Comparison of ENCODE assay signal across 9 mouse cellular contexts in the genomic region with DNA sequence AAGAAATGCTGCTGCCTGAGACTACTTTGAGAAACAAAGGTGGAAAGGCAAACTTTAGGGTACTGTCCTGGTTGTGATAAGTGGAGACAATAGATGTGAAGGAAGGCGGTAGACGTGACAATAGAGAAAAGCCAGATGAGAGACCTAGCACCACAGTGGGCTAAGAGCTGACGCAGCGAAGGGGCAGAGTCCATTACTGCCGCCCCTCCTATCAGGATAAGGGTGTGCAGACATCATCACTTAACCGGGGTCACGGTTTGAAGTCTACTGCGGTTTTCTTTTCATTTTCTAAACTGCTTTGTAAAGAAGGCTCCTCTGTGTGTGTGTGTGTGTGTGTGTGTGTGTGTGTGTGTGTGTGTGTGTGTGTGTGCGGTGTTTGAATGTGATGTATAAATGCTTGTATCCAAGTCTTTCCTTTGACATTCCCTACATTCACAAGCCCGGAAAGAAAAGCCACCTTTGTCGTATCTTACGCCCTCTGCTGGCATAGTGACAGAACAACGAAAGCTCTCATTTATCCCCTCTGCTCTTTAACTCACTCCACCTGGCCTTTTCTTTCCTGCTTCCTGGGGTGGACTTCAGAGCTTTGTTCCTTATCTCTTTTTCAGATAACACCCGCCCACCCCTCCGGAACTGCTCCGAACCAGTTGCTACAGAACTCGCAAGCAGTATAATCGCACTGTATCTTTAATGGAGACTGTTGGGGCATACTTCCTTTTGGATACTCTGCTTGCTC. TPM values are rescaled to one million over a fixed set of nuclear protein-coding genes. Genes with fewer than 3 reads are reported as not detected.
A peak's percentile ranks its signal among the peaks of the same experiment; 100 is the strongest.
DNase-seq lines count a peak whose midpoint lies in the region; ATAC-seq and TF ChIP-seq lines count a peak whose summit lies in the region.
"Had no signal": no experiment of that assay in that cellular context is flagged by ENCODE, and none has a peak within 500 bp of the region (broad histone marks: within the 10 kb centered on the region; RNA-seq: fewer than 3 reads in every experiment).

No protein-coding gene starts in this region.

- H3K27me3 ChIP-seq in neural tube, embryonic 15.5 days (replicated peaks): 0 out of 2 replicates have a peak, but pooled peaks cover 3% of the 10 kb centered on the region
- no peaks in the 10 kb centered on the region for H3K27me3 ChIP-seq in lung, embryonic 14.5 days (ENCODE audit: insufficient read depth, low read length)

- H3K4me2 ChIP-seq in neural tube, embryonic 15.5 days: no peak overlapping the region
- no peak overlapping the region for H3K4me2 ChIP-seq in lung, embryonic 14.5 days

- TF ChIP-seq CTCF in lung, embryonic 14.5 days (IDR thresholded peaks at IDR 0.05; ENCODE audit: low read depth): peak; percentile 43

- DNase-seq in cerebellum, adult 8-10 months: peak; percentile 2
- DNase-seq in cerebellum, adult 11-12 months: no peak
- DNase-seq in neural tube, embryonic 10.5 days (ENCODE audit: extremely low spot score, low spot score): peak; percentile 15
- DNase-seq in heart, postnatal 4 days: peak; percentile 25
- peak; percentile 52 for DNase-seq in lung, embryonic 14.5 days
- DNase-seq in adipocyte (ENCODE audit: low spot score): no peak
- no peak for DNase-seq in Muller cell, postnatal 12 days (ENCODE audit: inconsistent ontology term)

- 52% methylated on average over 18 of the region's 18 CpGs for WGBS in neural tube, embryonic 15.5 days
- 37% methylated on average over 17 of the region's 18 CpGs for WGBS in lung, embryonic 14.5 days

- no peak overlapping the region for H3K9ac ChIP-seq in neural tube, embryonic 15.5 days (replicated peaks)
- H3K9ac ChIP-seq in lung, embryonic 14.5 days: no peak overlapping the region

- no peak overlapping the region for H3K4me3 ChIP-seq in neural tube, embryonic 15.5 days (replicated peaks)
- H3K4me3 ChIP-seq in lung, embryonic 14.5 days (ENCODE audit: low read depth, low read length): no peak overlapping the region

- H3K4me1 ChIP-seq in neural tube, embryonic 15.5 days: no peaks in the 10 kb centered on the region
- H3K4me1 ChIP-seq in lung, embryonic 14.5 days (ENCODE audit: insufficient read depth): no peaks in the 10 kb centered on the region

- ATAC-seq in neural tube, embryonic 15.5 days (ENCODE audit: low FRiP score): no peak
- no peak for ATAC-seq in lung, embryonic 14.5 days (ENCODE audit: insufficient read depth)

- no peaks in the 10 kb centered on the region for H3K36me3 ChIP-seq in neural tube, embryonic 15.5 days
- no peaks in the 10 kb centered on the region for H3K36me3 ChIP-seq in lung, embryonic 14.5 days (ENCODE audit: insufficient read depth)

- no peaks in the 10 kb centered on the region for H3K9me3 ChIP-seq in neural tube, embryonic 15.5 days (replicated peaks)
- no peaks in the 10 kb centered on the region for H3K9me3 ChIP-seq in lung, embryonic 14.5 days (ENCODE audit: low read depth, low read length)

- no peak overlapping the region for H3K27ac ChIP-seq in neural tube, embryonic 15.5 days (replicated peaks)
- H3K27ac ChIP-seq in lung, embryonic 14.5 days (ENCODE audit: low read depth): no peak overlapping the region
- H3K27ac ChIP-seq: macrophage had no signal

RNA-seq across cellular contexts. Expression of gene Frmd7, which starts 17.7 kb away (rescaled TPM):
- 0.19 TPM in 1 of 2 replicates, not detected in the other for polyA plus RNA-seq in neural tube, embryonic 15.5 days (2015; fragmentation: Nextera tagmentation; extraction: Ambion mirVana)
- not detected for total RNA-seq in heart, postnatal 4 days (2021)
- 0.08 TPM in 1 of 2 replicates, not detected in the other for polyA plus RNA-seq in lung, embryonic 14.5 days (2014; fragmentation: Nextera tagmentation; extraction: Ambion mirVana)
- polyA plus RNA-seq: macrophage had no signal

Comparison
In these comparisons a context has a peak if more than half of its experiments do, and no peak if none do; other contexts are left out.
1. DNase-seq: peak in cerebellum, adult 8-10 months (single experiment), neural tube, embryonic 10.5 days (single experiment), heart, postnatal 4 days (single experiment) and lung, embryonic 14.5 days (single experiment); none in cerebellum, adult 11-12 months (single experiment), adipocyte (single experiment) and Muller cell, postnatal 12 days (single experiment).